Mouse (Mus musculus): ENCODE measurements around the gene Ckmt2. TPM values are rescaled to one million over a fixed set of nuclear protein-coding genes. Genes with fewer than 3 reads are reported as not detected.

Gene Ckmt2
- polyA plus RNA-seq, 1 experiment, result 2.4 TPM

- Histone ChIP-seq H3K27ac (ENCODE audit: control insufficient read depth, insufficient read depth, low read depth, low read length, poor library complexity) (peak within 1 kb of the TSS; percentile 91), H3K4me3 (replicated peaks; ENCODE audit: control insufficient read depth, low read depth, low read length) (peak within 1 kb of the TSS; percentile 86), H3K4me1 (ENCODE audit: control insufficient read depth, insufficient read depth, low read length) (no peaks in the 10 kb centered on the region; the same call in 1 of the 2 replicates)
- under 1% methylated on average over 50 of the region's 50 CpGs for WGBS
- TF ChIP-seq CTCF (IDR thresholded peaks at IDR 0.05; ENCODE audit: control insufficient read depth, insufficient read depth, low read length), result peak; percentile 38; the same call in 1 of the 2 replicates
- TF ChIP-seq POLR2A (IDR thresholded peaks at IDR 0.05; ENCODE audit: borderline replicate concordance, control insufficient read depth, low read depth, low read length), result peak; percentile 68
Measured at GRCm38 (mm10) chr13:91807155-91807839, 69.4 kb downstream of the Ckmt2 start, which contains the start of gene Zcchc9. Gene Zcchc9, minus strand, starts transcription at chr13:91807705.

Other genes starting within 250 kb of the Ckmt2 start
- gene Acot12, start 135.4 kb downstream of the Ckmt2 start, polyA plus RNA-seq (2011; ENCODE audit: insufficient read depth, insufficient read length, low replicate concordance, missing spikeins), result not detected in 2 replicates
- gene Zcchc9, start 69.2 kb downstream of the Ckmt2 start, polyA plus RNA-seq (2011; ENCODE audit: insufficient read depth, insufficient read length, low replicate concordance, missing spikeins), result 9.3 and 11.8 TPM in 2 replicates